Mouse (Mus musculus) testis, adult 2 months (tissue): Measurements from ENCODE around the gene Ptbp1.

ENCODE experiments used
- CTCF ChIP-seq: fragments of 200-500 bp; IDR thresholded peaks from 2 replicates; pipeline ENCODE4 v1.5.1; 2012; ENCODE audit warnings: low read depth, mild to moderate bottlenecking, inconsistent platforms, low read length, moderate library complexity; ENCODE audit not compliant: control insufficient read depth, insufficient read depth, insufficient replicate concordance
- POLR2A ChIP-seq: fragments of 200-500 bp; IDR thresholded peaks from 2 replicates; pipeline ENCODE4 v1.6.1; 2012; ENCODE audit warnings: low read depth, mild to moderate bottlenecking, inconsistent platforms, low read length, moderate library complexity; ENCODE audit not compliant: control insufficient read depth

- no peak for TF ChIP-seq CTCF
- TF ChIP-seq POLR2A, result no peak
Measured at GRCm38 (mm10) chr10:79840091-79840490, 14.1 kb upstream of the Ptbp1 start.
